Mouse (Mus musculus) WW6 (cell line): ENCODE results near the gene 1600015I10Rik.
"Not testable (repeated sequence)": the region's sequence is repeated elsewhere in the genome, so short reads cannot be mapped to it uniquely, and the experiment has no call there.

Experiments used
- DNase-seq: peaks from one replicate; pipeline ENCODE4 v3.0.0-alpha.2; 2013; ENCODE audit warnings: low read depth, low spot score

Gene 1600015I10Rik

DNA sequence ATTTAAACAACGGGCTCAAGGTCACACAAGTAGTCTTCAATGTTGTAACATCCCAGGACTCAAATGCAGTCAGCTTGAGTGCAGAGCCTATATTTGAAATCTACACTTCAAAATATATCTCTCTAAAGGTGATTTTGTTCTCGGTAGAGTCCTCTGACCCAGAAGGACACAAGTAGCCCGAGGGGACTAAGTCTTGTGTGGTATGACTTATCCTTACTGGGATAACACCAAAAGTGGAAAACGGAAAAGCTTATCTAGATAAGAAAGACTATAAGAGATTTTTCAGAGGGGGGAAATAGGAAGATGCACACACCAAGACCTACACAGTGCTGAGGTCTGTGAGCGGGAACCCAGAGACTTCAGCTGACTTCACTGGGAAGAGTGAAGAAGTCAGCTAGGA lies at the start of gene 1600015I10Rik:
Gene 1600015I10Rik, plus strand, starts transcription at position 301 of the 400 bp plus-strand sequence.
- no peak for DNase-seq

DNA sequence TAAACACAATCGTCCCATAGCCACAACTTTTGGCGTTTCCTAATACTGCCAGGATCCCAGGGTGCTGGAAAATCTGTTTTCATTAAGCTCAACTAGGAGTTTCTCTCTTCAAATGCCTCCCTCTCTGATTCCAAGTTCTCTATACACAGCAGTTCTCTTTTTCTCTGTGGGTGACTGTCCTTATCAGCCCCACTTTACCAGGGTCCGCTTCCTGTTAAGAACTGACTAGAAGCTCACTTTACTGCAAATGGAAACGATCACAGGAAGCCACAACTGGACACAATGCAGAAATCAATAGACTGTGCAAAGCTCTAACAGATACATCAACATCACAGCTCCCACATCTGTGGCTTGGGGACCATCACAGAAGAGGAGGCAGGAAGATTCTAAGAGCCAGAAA lies 35.5 kb upstream of the 1600015I10Rik start:
- no peak for DNase-seq

DNA sequence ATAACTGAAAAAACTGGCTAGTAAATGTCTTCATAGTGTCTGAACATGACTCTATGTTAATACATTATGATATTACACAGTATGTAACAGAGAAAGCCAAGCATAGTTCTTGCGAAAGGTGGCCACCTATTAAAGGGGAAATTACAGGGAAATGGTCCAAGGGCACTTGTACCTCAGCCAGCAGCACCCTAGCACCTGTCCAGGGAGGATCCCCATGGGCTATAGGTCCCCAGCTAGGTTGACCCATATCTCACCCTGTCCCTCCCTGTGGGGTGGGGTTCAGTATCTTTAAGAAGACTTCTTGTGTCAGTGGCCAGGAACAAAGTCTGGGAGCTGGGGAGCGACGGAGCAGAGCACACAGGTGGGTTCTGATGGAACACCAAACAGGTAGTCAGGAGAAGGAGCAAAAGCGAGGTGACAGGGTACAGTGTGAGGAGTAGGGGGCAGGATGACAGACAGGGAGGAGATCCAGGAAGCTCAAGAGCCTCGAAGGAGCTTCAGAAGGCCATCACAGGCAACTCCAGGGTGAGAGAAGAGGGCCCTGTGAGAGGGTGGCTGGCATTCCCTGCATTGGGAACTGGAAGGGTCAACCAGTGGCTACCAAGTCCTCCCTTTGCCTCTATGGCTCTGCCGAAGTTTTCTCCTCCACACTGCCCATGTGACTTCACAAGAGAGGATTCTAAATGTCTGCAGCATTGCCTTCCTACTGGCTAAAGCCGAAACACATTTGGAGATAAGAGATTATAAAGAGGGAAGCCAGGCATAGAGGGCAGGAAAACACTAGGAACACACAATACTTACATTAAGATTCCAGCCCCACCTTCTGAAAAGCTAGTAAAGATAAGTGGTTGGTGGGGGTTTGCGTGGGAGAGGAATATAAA lies 34.5 kb upstream of the 1600015I10Rik start:
- DNase-seq, result no peak

DNA sequence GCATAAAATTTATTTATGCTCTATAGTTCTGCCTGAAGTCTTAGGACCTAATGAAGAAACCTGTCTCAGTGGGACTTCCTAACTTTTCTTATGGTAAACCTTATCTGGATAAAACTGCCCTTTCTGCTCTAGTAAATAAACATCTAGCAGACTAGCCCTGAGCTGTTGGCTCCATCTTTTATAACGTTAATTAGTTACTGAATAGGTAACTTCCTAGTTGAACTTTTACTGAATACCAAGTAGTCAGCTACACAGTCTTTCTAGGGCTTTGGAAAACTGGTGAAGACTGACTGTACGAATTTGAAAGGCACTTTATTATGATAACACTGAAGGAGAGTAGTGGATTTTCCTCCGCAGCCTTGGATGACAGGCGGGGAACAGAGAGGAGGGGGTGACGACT lies 33.8 kb upstream of the 1600015I10Rik start:
- DNase-seq, result no peak

DNA sequence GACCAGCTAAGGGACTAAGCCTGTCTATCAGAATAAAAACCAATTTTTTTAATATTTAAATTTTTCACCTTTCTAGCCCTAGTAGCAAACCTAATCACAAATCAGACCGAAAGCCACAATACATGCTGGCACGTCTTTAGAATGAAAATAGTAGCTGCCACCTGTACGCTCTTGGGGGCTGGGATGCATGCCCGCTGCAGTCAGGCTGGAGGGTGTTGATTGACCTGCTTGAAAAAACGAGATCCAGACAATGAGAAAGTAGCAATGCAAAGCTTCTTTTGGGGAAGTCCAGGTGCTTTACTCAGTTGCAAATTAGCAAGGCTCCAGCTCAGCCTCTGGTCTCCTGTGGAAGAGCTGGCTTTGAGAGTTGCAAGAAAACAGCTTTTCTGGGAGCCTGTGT lies 32.7 kb upstream of the 1600015I10Rik start:
- no peak for DNase-seq

DNA sequence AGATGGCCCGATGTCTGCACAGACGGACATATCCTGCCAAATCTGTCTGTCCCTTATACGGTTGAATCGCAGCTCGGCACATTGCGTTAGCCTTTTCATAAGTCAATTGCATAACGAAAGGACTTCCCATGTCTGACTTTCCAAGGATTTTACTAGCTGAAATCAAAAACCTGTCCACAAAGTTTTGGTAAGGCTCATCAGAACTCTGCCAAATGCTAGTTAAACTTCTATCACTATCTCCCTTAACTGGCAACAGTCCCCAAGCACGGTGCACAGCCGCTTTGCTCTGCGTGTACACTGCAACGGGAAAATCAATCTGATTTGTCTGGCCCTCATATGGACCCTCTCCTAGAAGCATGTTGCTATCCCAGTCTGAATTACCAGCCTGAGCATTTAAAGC lies 28.4 kb upstream of the 1600015I10Rik start:
- not testable (repeated sequence) for DNase-seq

DNA sequence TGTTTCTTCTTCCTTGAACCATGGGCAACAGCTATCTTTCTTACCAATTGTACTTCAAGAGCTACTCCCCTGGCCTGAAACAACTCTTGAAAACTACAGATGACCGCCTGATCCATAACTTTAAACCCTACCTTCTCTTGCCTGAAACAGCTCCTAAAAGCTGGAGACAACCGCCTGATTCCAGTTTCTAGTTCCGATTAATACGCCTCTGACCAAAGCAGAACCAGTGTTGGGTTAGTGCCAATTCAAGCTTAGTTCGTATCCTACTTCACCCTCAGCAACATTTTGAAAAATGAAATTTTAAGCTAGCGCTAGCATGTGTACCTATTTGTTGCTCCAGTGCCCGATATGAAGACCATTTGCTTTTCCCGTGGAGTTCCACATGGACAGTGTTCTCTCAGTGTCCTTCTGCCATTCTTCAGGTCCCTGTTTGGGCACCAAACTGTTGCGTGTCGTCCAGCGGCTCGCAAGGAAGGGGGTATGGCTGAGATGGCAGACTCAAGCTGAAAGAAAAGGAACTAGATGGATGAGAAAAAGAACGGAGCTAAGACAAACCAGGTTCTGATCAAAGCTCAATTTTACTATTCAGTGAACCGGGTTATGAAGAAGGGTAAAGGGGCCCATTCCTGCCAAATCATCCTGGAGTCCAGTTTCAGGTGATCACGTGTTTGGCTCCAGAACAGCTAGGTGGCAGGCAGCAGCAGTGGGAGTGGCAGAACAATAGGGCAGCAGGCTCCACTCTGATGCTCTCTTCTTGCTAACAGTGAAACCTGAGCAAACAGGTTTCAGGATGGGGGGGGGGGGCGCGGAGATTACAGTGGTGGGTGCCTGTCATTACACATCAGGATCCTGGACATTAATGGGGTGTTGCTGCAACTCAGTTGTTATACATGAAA lies 26.9 kb upstream of the 1600015I10Rik start:
- DNase-seq, result no peak

DNA sequence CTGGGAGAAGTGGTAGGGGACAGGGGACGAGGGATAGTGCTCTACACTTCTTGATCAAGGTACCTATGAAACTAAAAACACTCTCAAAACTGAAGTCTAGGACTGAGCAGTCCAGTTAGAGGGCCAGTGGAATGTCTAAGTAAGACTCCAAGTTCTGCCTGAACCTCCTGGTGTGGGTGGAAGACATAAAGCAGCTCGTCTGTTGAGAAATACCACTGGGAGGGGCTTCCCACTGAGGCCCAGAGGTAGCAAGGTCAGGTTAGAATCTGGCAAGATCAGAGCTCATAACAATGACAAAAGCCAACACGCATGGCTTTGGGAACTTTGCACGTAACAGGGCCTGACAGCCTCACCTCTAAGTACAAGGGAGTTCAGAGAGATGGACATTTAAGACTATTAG lies 26.3 kb upstream of the 1600015I10Rik start:
- no peak for DNase-seq

DNA sequence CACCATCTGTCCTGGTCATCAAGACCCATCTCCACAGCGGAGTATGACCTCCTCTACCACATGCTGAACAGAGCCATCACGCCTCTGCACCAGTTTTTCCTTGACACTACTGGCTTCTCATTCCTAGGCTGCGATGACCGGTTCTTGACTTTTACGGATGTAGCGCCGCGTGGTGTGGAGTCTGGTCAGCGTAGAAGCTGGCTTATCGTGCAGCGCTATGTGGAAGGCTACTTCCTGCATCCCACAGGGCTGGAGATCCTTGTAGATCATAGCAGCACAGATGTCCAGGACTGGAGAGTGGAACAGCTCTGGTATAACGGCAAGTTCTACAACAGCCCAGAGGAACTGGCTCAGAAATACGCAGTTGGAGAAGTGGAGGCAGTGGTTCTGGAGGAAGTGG lies 24.1 kb upstream of the 1600015I10Rik start:
- no peak for DNase-seq

DNA sequence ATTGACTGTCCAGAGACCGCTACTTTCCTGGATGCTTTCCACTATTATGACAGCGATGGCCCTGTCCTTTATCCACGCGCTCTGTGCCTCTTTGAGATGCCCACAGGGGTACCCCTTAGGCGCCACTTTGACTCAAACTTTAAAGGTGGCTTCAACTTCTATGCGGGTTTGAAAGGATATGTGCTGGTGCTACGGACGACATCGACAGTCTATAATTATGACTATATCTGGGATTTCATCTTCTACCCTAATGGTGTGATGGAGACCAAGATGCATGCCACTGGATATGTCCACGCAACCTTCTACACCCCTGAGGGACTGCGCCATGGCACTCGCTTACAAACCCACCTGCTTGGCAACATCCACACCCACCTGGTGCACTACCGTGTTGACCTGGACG lies 23.3 kb upstream of the 1600015I10Rik start:
- no peak for DNase-seq

DNA sequence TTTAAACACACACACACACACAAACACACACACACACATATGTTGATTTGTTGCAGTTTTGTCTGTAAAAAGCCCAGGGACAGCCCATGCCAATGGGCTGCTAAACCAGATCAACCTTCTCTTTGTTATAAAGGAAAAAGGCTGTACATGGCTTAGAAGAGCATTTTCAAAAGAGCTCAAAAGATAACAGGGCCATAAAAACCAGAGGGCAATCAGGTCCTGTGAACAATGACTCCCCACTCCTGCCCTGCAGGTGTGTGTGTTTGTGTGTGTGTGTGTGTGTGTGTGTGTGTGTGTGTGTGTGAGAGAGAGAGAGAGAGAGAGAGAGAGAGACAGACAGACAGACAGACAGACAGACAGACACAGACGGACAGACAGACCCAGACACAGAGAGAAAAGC lies 20.5 kb upstream of the 1600015I10Rik start:
- no peak for DNase-seq

DNA sequence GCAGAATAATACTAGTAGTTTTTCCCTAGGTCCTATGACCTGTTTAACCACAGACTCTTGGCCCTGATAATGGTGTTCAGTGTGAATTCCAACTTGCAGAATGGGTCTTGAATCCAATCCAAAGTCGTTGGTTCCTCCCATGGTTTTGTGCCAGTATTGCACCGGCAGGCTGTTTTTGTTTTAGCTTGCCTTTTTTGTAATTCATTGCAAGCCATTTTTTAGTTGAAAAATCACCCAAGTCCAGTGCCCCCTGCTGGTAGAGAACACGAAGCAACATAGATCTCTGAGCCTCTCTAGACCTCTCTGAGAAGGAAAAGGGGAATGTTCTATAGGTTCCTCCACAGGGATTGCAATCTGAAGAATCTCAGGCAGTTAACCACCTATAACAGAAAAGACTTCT lies 17.7 kb upstream of the 1600015I10Rik start:
- no peak for DNase-seq

DNA sequence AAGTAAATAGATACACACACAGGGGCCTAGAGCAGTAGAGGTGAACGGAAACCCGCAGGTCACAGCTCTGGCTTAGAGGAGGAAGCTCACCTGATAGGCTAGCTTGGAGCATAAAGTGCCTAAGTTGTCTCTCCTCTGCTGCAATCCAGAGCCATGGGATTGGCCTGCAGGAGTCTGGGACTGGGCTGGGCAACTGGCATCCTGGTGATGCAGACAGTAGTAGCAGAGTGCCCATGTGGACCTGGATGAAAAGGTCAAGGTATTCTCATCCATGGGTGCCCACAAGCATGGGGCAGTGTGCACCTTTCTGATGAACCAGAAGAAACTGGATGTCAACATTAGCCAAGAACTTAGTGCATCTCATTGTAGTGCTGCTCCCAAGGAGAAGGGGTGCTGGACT lies 16.1 kb upstream of the 1600015I10Rik start:
- no peak for DNase-seq

DNA sequence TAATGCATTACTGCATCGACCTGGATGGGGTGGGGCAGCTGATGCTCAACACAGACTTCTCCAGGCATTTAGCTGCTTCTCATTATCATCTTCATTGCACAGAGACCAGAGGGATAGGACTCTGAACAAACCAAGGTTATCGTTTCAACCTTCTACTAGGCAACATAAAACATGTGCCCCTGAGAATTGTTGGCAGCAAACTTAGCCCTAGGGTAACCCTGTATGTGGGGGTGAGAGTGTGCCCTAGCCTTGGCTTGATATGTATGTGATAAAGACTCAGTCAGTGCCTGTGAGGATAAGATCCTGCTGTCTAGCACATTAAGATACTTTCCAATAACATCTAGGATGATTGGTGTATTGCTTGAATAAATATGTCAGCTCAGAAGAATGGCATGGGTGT lies 19.9 kb downstream of the 1600015I10Rik start:
- no peak for DNase-seq

DNA sequence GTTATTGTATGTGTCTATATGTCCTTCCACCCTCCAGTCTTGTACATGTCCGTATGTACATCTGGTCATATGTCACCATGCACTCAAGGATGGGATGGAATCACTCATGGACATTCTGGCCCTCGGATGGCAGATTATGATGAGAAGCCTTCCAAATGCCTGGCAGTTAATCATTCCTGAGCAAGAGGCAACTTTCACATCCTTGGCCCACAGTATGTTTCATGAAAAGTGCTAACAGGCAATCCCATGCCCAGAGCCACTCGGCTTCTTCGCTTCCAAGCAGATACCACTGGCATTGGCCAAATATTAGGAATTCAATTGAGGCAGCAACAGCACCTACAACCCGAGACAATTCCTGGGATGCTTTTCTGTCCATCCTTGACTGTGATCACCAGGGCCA lies 21.0 kb downstream of the 1600015I10Rik start:
- DNase-seq, result no peak

DNA sequence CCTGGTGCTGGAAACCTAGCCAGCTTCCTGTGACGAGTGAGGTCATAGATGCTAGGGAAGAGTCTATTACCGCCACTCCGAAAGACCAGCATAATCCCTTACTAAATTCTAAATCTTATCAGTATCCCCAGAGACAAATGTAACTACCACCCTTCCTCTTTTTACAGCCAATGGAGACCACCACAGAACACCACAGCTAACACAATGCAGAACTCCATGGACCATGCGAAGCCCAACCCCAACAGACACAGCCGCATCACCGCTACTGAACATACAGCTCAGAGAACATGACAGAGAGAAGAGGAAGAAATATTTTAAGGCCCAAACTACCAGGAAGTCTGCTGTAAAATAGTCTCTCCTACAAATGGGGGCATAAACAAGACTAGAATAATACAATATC lies 21.9 kb downstream of the 1600015I10Rik start:
- DNase-seq, result no peak

DNA sequence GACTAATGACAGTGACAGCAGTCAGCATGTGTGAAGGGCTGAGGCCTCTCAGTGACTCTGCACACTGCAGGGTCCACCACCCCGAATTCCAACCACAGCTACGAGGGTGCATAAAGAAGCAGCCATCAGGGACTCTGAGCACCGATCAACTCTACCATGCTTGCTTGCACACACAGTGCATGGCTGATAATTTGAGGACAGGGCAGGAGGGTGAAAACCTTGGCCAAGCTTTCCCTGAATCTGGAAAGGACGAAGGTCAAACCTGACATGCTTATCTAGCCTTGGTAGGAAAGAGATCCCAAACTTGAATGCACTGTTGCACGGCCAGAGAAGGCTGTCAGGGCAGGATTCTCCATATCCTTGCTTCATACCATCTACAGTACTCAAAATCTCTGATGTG lies 23.5 kb downstream of the 1600015I10Rik start:
- no peak for DNase-seq

DNA sequence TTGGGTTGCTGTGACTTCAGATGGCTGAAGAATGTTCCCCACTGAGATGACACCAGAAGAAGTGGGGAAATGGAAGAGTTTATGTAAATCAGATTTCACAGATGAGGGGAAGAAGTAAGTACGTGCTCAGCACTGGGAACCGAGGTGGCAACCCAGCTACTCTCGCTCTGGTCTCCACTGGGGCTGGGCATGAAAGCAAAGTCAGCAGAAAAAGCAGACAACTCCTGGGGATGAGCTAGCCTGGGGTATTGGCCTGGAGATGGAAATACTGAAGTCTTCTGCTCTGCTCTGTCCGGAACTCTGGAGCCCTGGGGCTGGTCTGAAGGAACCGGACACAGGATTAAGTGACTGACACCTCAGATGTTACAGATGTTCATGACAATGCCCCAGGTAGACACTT lies 24.5 kb downstream of the 1600015I10Rik start:
- no peak for DNase-seq

DNA sequence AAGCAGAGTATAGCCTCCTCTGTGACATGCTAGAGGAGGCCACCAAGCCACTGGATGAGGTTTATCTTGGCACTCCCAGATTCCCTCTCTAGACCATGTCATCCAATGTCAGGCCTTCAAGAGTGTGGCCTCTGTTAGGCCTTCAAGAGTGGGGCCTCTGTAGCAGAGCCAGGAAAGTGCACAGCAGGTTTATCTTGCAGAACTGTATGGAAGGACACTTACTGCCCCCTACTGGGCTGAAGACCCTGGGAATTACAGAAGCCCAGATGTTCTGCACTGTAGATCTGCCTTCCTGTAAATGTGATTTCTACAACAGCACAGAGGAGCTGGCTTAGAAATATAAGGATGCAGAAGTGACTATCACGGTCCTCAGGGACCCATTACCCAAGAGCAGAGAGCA lies 25.3 kb downstream of the 1600015I10Rik start:
- no peak for DNase-seq

DNA sequence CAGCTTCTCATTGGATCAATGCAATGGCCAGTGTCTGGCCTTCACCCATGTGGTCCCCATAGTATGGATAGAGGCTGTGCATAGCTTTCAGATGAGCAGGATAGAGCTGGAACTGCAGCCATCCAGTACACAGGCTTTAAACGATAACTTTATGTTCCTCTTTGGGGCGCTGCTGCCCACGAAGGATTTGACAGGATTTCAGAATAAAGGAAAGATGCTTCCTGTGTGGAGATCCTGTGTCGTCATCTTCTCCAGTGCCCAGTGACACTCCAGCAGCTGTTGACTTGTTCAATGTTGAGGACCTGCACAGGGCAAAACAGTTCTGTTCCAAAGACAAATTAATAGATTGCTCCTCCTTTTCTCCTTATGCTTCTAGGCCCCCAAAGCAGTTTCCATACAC lies 27.1 kb downstream of the 1600015I10Rik start:
- DNase-seq, result no peak

DNA sequence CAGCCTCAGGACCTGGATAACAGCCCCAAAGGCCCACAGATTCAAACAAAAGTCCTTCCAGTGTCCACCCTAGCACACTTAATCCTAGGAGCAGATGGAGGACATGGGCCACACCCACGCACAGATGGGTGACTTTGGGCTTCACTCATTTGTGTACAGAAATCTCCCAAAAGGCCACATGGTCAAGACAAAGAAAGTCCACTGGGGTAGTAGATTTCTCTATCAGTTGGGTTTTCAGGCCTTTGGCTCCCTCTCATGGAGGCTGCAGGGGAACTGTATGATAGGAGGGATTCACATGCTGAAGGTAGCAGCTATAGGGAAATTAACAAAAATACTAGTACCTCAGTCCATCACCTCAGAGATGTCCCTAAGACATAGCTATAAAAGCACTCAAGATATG lies 28.4 kb downstream of the 1600015I10Rik start:
- no peak for DNase-seq

DNA sequence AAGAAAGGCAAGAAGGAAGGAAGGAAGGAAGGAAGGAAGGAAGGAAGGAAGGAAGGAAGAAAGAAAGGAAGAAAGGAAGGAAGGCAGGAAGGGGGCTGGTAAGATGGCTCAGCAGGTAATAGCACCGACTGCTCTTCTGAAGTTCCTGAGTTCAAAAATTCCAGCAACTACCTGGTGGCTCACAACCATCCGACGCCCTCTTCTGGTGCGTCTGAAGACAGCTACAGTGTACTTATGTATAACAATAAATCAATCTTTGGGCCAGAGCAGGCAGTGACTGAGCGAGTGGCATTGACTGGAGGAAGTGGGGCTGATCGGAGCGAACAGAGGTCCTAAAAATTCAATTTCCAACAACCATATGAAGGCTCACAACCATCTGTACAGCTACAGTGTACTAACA lies 29.5 kb downstream of the 1600015I10Rik start:
- DNase-seq, result peak; percentile 55

DNA sequence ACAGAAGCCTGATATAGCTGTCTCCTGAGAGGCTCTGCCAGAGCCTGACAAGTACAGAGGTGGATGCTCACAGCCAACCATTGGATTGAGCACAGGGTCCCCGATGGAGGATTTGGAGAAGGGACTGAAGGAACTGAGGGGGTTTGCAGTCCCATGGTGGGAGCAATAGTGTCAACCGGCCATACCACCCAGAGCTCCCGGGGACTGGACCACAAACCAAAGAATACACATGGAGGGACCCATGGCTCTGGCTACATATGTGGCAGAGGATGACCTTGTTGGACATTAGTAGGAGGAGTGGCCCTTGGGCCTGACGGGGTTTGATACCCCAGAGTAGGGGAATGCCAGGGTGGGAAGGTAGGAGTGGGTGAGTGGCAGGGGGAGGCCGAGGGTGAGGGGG lies 37.0 kb downstream of the 1600015I10Rik start:
- not testable (repeated sequence) for DNase-seq
